Comparison of ENCODE assay signal across 26 mouse cellular contexts in genomic region chr10:61137567-61137966, GRCm38 (mm10). TPM values are rescaled to one million over a fixed set of nuclear protein-coding genes. Genes with fewer than 3 reads are reported as not detected.
DNase-seq lines count a peak whose midpoint lies in the region; ATAC-seq and TF ChIP-seq lines count a peak whose summit lies in the region.
"Had no signal": no experiment of that assay in that cellular context is flagged by ENCODE, and none has a peak within 500 bp of the region (broad histone marks: within the 10 kb centered on the region; RNA-seq: fewer than 3 reads in every experiment).

No protein-coding gene starts in this region.

- H3K36me3 ChIP-seq in intestine, postnatal 0 days (ENCODE audit: control insufficient read depth, insufficient read depth) = peaks cover 11% of the 10 kb centered on the region
- no peaks in the 10 kb centered on the region for H3K36me3 ChIP-seq in intestine, embryonic 15.5 days
- peaks cover 18% of the 10 kb centered on the region for H3K36me3 ChIP-seq in liver, adult 2 months (ENCODE audit: control insufficient read depth, insufficient read depth, low read length)
- no peaks in the 10 kb centered on the region; the same call in 1 of the 2 replicates for H3K36me3 ChIP-seq in liver, embryonic 12.5 days
- no peaks in the 10 kb centered on the region for H3K36me3 ChIP-seq in liver, embryonic 16.5 days (ENCODE audit: control insufficient read depth, insufficient read depth)
- no peaks in the 10 kb centered on the region; the same call in 1 of the 2 replicates for H3K36me3 ChIP-seq in liver, embryonic 11.5 days (ENCODE audit: control insufficient read depth, insufficient read depth, low read length)
- H3K36me3 ChIP-seq in liver, postnatal 0 days (replicated peaks; ENCODE audit: insufficient read depth, low read length) = no peaks in the 10 kb centered on the region; the same call in 1 of the 2 replicates
- H3K36me3 ChIP-seq: G1E had no signal

- WGBS in intestine, postnatal 0 days = 45% methylated on average over 1 of the region's 1 CpGs
- WGBS in intestine, embryonic 15.5 days = 56% methylated on average over 1 of the region's 1 CpGs
- WGBS in liver, adult 2 months = 24% methylated on average over 1 of the region's 1 CpGs
- WGBS in liver, embryonic 12.5 days (ENCODE audit: insufficient replicate concordance) = 49% methylated on average over 1 of the region's 1 CpGs
- 28% methylated on average over 1 of the region's 1 CpGs for WGBS in liver, embryonic 16.5 days (ENCODE audit: insufficient replicate concordance)
- WGBS in liver, embryonic 11.5 days = 55% methylated on average over 1 of the region's 1 CpGs
- WGBS in liver, postnatal 0 days (ENCODE audit: insufficient replicate concordance) = 44% methylated on average over 1 of the region's 1 CpGs

- H3K27ac ChIP-seq in intestine, postnatal 0 days (ENCODE audit: low read depth, low read length) = 0 out of 2 replicates have a peak overlapping the region, but pooled peaks have one; percentile 41
- no peak overlapping the region for H3K27ac ChIP-seq in intestine, embryonic 15.5 days
- peak overlapping the region; percentile 77 for H3K27ac ChIP-seq in liver, adult 2 months (replicated peaks; ENCODE audit: insufficient read depth, low read depth, low read length)
- H3K27ac ChIP-seq in liver, embryonic 12.5 days = no peak overlapping the region
- H3K27ac ChIP-seq in liver, embryonic 16.5 days (ENCODE audit: low read length) = no peak overlapping the region
- no peak overlapping the region for H3K27ac ChIP-seq in liver, embryonic 11.5 days (ENCODE audit: low read depth, low read length)
- peak overlapping the region; percentile 69 for H3K27ac ChIP-seq in liver, postnatal 0 days (ENCODE audit: low read depth)

- no peak overlapping the region for H3K4me2 ChIP-seq in intestine, postnatal 0 days (replicated peaks; ENCODE audit: low read depth)
- no peak overlapping the region for H3K4me2 ChIP-seq in intestine, embryonic 15.5 days (replicated peaks)
- H3K4me2 ChIP-seq in liver, embryonic 12.5 days = no peak overlapping the region
- H3K4me2 ChIP-seq in liver, embryonic 16.5 days (ENCODE audit: low read depth, low read length) = 0 out of 2 replicates have a peak overlapping the region, but pooled peaks have one; percentile 13
- no peak overlapping the region for H3K4me2 ChIP-seq in liver, embryonic 11.5 days
- H3K4me2 ChIP-seq in liver, postnatal 0 days (ENCODE audit: low read depth, low read length) = no peak overlapping the region

- no peaks in the 10 kb centered on the region for H3K4me1 ChIP-seq in intestine, postnatal 0 days (replicated peaks; ENCODE audit: control insufficient read depth, insufficient read depth, low read length)
- H3K4me1 ChIP-seq in intestine, embryonic 15.5 days (replicated peaks) = no peaks in the 10 kb centered on the region
- peaks cover 23% of the 10 kb centered on the region for H3K4me1 ChIP-seq in liver, adult 2 months (ENCODE audit: control insufficient read depth, insufficient read depth, low read length)
- peaks cover 7% of the 10 kb centered on the region for H3K4me1 ChIP-seq in liver, embryonic 12.5 days
- H3K4me1 ChIP-seq in liver, embryonic 16.5 days (ENCODE audit: control insufficient read depth, low read depth, low read length) = peaks cover 6% of the 10 kb centered on the region
- 0 out of 2 replicates have a peak, but pooled peaks cover 2% of the 10 kb centered on the region for H3K4me1 ChIP-seq in liver, embryonic 11.5 days (replicated peaks; ENCODE audit: control insufficient read depth, insufficient read depth, low read length)
- H3K4me1 ChIP-seq in liver, postnatal 0 days (ENCODE audit: insufficient read depth) = peaks cover 13% of the 10 kb centered on the region

- no peak for ATAC-seq in intestine, postnatal 0 days
- ATAC-seq in intestine, embryonic 15.5 days = no peak
- ATAC-seq in liver, embryonic 12.5 days = no peak
- ATAC-seq in liver, embryonic 16.5 days (ENCODE audit: low read depth) = peak; percentile 55; the same call in 1 of the 2 replicates
- no peak for ATAC-seq in liver, embryonic 11.5 days (replicated peaks; ENCODE audit: low FRiP score)
- ATAC-seq in liver, postnatal 0 days = peak; percentile 88
- ATAC-seq: activated CD4-positive, CD25-positive, alpha-beta regulatory T cell, adult 4 months; CD4-positive, CD25-positive, alpha-beta regulatory T cell, adult 4 months; Patski had no signal

- TF ChIP-seq CTCF in intestine, postnatal 0 days (IDR thresholded peaks at IDR 0.05; ENCODE audit: low read depth) = no peak
- TF ChIP-seq CTCF in liver, adult 2 months (IDR thresholded peaks at IDR 0.05; ENCODE audit: low read depth, low read length) = no peak
- no peak for TF ChIP-seq CTCF in liver, postnatal 0 days (IDR thresholded peaks at IDR 0.05; ENCODE audit: low read depth)

- H3K9ac ChIP-seq in intestine, postnatal 0 days (ENCODE audit: low read depth, low read length) = no peak overlapping the region
- H3K9ac ChIP-seq in intestine, embryonic 15.5 days = no peak overlapping the region
- H3K9ac ChIP-seq in liver, adult 2 months (ENCODE audit: low read depth, low read length) = no peak overlapping the region
- H3K9ac ChIP-seq in liver, embryonic 12.5 days = no peak overlapping the region
- H3K9ac ChIP-seq in liver, embryonic 16.5 days (ENCODE audit: low read depth, low read length) = no peak overlapping the region
- no peak overlapping the region for H3K9ac ChIP-seq in liver, embryonic 11.5 days (ENCODE audit: low read depth, low read length)
- no peak overlapping the region for H3K9ac ChIP-seq in liver, postnatal 0 days (replicated peaks)

- peak; percentile 96 for DNase-seq in liver, adult 2 months (ENCODE audit: extremely low read depth, low read depth, low spot score)
- DNase-seq in liver, embryonic 11.5 days (ENCODE audit: low spot score) = no peak
- DNase-seq in liver, postnatal 0 days = no peak
- DNase-seq in liver = no peak
- DNase-seq: adrenal gland, adult 2 months; adrenal gland, adult 8-10 months; adrenal gland, postnatal 10 days; adrenal gland, postnatal 14 days; adrenal gland, postnatal 25 days; adrenal gland, postnatal 36 days; B cell, adult 2 months; cerebellum, adult 11 months; cerebellum, adult 11-12 months had no signal

- TF ChIP-seq POLR2A in liver, adult 2 months (IDR thresholded peaks at IDR 0.05; ENCODE audit: extremely low read depth, insufficient read depth, low read length) = no peak

- H3K4me3 ChIP-seq in intestine, postnatal 0 days (ENCODE audit: low read depth, low read length) = no peak overlapping the region
- no peak overlapping the region for H3K4me3 ChIP-seq in intestine, embryonic 15.5 days (replicated peaks)
- peak overlapping the region; percentile 49; the same call in 1 of the 2 replicates for H3K4me3 ChIP-seq in liver, adult 2 months (ENCODE audit: insufficient read depth, low read depth, low read length)
- H3K4me3 ChIP-seq in liver, embryonic 12.5 days = no peak overlapping the region
- no peak overlapping the region for H3K4me3 ChIP-seq in liver, embryonic 16.5 days (ENCODE audit: low read depth, low read length)
- no peak overlapping the region for H3K4me3 ChIP-seq in liver, embryonic 11.5 days (ENCODE audit: low read depth, low read length)
- H3K4me3 ChIP-seq in liver, postnatal 0 days (ENCODE audit: low read depth, low read length) = no peak overlapping the region

- TF ChIP-seq EP300 in liver, postnatal 0 days (IDR thresholded peaks at IDR 0.05; ENCODE audit: low read depth) = no peak

- no peaks in the 10 kb centered on the region for H3K27me3 ChIP-seq in intestine, postnatal 0 days (replicated peaks; ENCODE audit: control insufficient read depth, insufficient read depth, low read length)
- H3K27me3 ChIP-seq in intestine, embryonic 15.5 days (replicated peaks) = no peaks in the 10 kb centered on the region
- no peaks in the 10 kb centered on the region for H3K27me3 ChIP-seq in liver, adult 2 months (ENCODE audit: control insufficient read depth, insufficient read depth, low read length)
- no peaks in the 10 kb centered on the region for H3K27me3 ChIP-seq in liver, embryonic 12.5 days (replicated peaks)
- no peaks in the 10 kb centered on the region for H3K27me3 ChIP-seq in liver, embryonic 16.5 days (ENCODE audit: control insufficient read depth, insufficient read depth, low read depth, low read length)
- no peaks in the 10 kb centered on the region for H3K27me3 ChIP-seq in liver, embryonic 11.5 days (replicated peaks; ENCODE audit: control insufficient read depth, insufficient read depth, low read length)
- no peaks in the 10 kb centered on the region for H3K27me3 ChIP-seq in liver, postnatal 0 days (ENCODE audit: insufficient read depth, low read length)
- H3K27me3 ChIP-seq: CH12.LX, Patski had no signal

- peaks cover under 1% of the 10 kb centered on the region; the same call in 1 of the 2 replicates for H3K79me2 ChIP-seq in liver, adult 2 months (ENCODE audit: control insufficient read depth, insufficient read depth, low read length)

- H3K9me3 ChIP-seq in intestine, postnatal 0 days (ENCODE audit: control insufficient read depth) = no peaks in the 10 kb centered on the region
- H3K9me3 ChIP-seq in intestine, embryonic 15.5 days = no peaks in the 10 kb centered on the region
- no peaks in the 10 kb centered on the region for H3K9me3 ChIP-seq in liver, embryonic 12.5 days (replicated peaks)
- no peaks in the 10 kb centered on the region for H3K9me3 ChIP-seq in liver, embryonic 16.5 days (replicated peaks; ENCODE audit: control insufficient read depth, low read length)
- no peaks in the 10 kb centered on the region for H3K9me3 ChIP-seq in liver, embryonic 11.5 days (ENCODE audit: control insufficient read depth, low read length)
- H3K9me3 ChIP-seq in liver, postnatal 0 days (ENCODE audit: low read length) = no peaks in the 10 kb centered on the region
- H3K9me3 ChIP-seq: G1E had no signal

RNA-seq across cellular contexts. Expression of gene Sgpl1, which starts 9.9 kb away (rescaled TPM):
- 119 and 135 TPM in 2 replicates for polyA plus RNA-seq in intestine, postnatal 0 days (2015; fragmentation: Nextera tagmentation; extraction: Ambion mirVana)
- 77.1 and 81.1 TPM in 2 replicates for polyA plus RNA-seq in intestine, embryonic 15.5 days (2015; fragmentation: Nextera tagmentation; extraction: Ambion mirVana)
- total RNA-seq in liver, adult 2 months (2014; rRNA removed) = 43.7 and 57.2 TPM in 2 replicates
- 36.3 and 39.9 TPM in 2 replicates for polyA plus RNA-seq in liver, adult 2 months (2012; rRNA removed)
- polyA plus RNA-seq in liver, embryonic 12.5 days (2016; fragmentation: Nextera tagmentation; extraction: Ambion mirVana) = 18.5 and 18.6 TPM in 2 replicates
- polyA plus RNA-seq in liver, embryonic 16.5 days (2015; fragmentation: Nextera tagmentation; extraction: Ambion mirVana) = 20.1 and 22.0 TPM in 2 replicates
- 32.0 and 32.1 TPM in 2 replicates for polyA plus RNA-seq in liver, embryonic 11.5 days (2014; fragmentation: Nextera tagmentation; extraction: Ambion mirVana)
- 16.2 and 16.9 TPM in 2 replicates for polyA plus RNA-seq in liver, postnatal 0 days (2015; fragmentation: Nextera tagmentation; extraction: Ambion mirVana)
- polyA plus RNA-seq: G1E had no signal

RNA-seq across cellular contexts. Expression of gene Tbata, which starts 34.2 kb away (rescaled TPM):
- not detected in 2 replicates for polyA plus RNA-seq in intestine, postnatal 0 days (2015; fragmentation: Nextera tagmentation; extraction: Ambion mirVana)
- not detected in 2 replicates for polyA plus RNA-seq in intestine, embryonic 15.5 days (2015; fragmentation: Nextera tagmentation; extraction: Ambion mirVana)
- not detected in 2 replicates for total RNA-seq in liver, adult 2 months (2014; rRNA removed)
- polyA plus RNA-seq in liver, adult 2 months (2012; rRNA removed) = not detected in 2 replicates
- not detected in 2 replicates for polyA plus RNA-seq in liver, embryonic 12.5 days (2016; fragmentation: Nextera tagmentation; extraction: Ambion mirVana)
- polyA plus RNA-seq in liver, embryonic 16.5 days (2015; fragmentation: Nextera tagmentation; extraction: Ambion mirVana) = not detected in 2 replicates
- not detected in 2 replicates for polyA plus RNA-seq in liver, embryonic 11.5 days (2014; fragmentation: Nextera tagmentation; extraction: Ambion mirVana)
- polyA plus RNA-seq in liver, postnatal 0 days (2015; fragmentation: Nextera tagmentation; extraction: Ambion mirVana) = not detected in 2 replicates
- total RNA-seq: adrenal gland, adult 18-20 months; adrenal gland, adult 2 months; adrenal gland, adult 8-10 months; adrenal gland, postnatal 10 days; adrenal gland, postnatal 14 days; adrenal gland, postnatal 25 days; adrenal gland, postnatal 36 days; ES-E14; G1E; MEL had no signal
- polyA plus RNA-seq: activated CD4-positive, CD25-positive, alpha-beta regulatory T cell, adult 4 months; adrenal gland, adult 2 months; C2C12; CD4-positive, CD25-positive, alpha-beta regulatory T cell, adult 4 months; G1E; Patski had no signal

RNA-seq across cellular contexts. Expression of gene Pcbd1, which starts 48.4 kb away (rescaled TPM):
- 116 and 122 TPM in 2 replicates for polyA plus RNA-seq in intestine, postnatal 0 days (2015; fragmentation: Nextera tagmentation; extraction: Ambion mirVana)
- 207 and 233 TPM in 2 replicates for polyA plus RNA-seq in intestine, embryonic 15.5 days (2015; fragmentation: Nextera tagmentation; extraction: Ambion mirVana)
- 330 and 347 TPM in 2 replicates for total RNA-seq in liver, adult 2 months (2014; rRNA removed)
- polyA plus RNA-seq in liver, adult 2 months (2012; rRNA removed) = 340 and 409 TPM in 2 replicates
- polyA plus RNA-seq in liver, embryonic 12.5 days (2016; fragmentation: Nextera tagmentation; extraction: Ambion mirVana) = 123 and 125 TPM in 2 replicates
- polyA plus RNA-seq in liver, embryonic 16.5 days (2015; fragmentation: Nextera tagmentation; extraction: Ambion mirVana) = 210 and 223 TPM in 2 replicates
- 130 and 137 TPM in 2 replicates for polyA plus RNA-seq in liver, embryonic 11.5 days (2014; fragmentation: Nextera tagmentation; extraction: Ambion mirVana)
- 333 and 355 TPM in 2 replicates for polyA plus RNA-seq in liver, postnatal 0 days (2015; fragmentation: Nextera tagmentation; extraction: Ambion mirVana)
- total RNA-seq: G1E, MEL had no signal
- polyA plus RNA-seq: activated CD4-positive, CD25-positive, alpha-beta regulatory T cell, adult 4 months; G1E had no signal

Comparison
In these comparisons a context has a peak if more than half of its experiments do, and no peak if none do; other contexts are left out.
1. ATAC-seq: peak in liver, embryonic 16.5 days (single experiment) and liver, postnatal 0 days (single experiment); none in intestine, postnatal 0 days (single experiment), intestine, embryonic 15.5 days (single experiment), liver, embryonic 12.5 days (single experiment) and liver, embryonic 11.5 days (single experiment).
2. H3K27ac ChIP-seq: peak in intestine, postnatal 0 days (single experiment), liver, adult 2 months (single experiment) and liver, postnatal 0 days (single experiment); none in intestine, embryonic 15.5 days (single experiment), liver, embryonic 12.5 days (single experiment), liver, embryonic 16.5 days (single experiment) and liver, embryonic 11.5 days (single experiment).